Mouse (Mus musculus) ES-E14 (cell line): ENCODE measurements around the gene Ankrd39.

ENCODE experiments used
- CHD2 ChIP-seq: IDR thresholded peaks from 2 replicates; pipeline ENCODE4 v1.6.1; 2014; ENCODE audit warnings: mild to moderate bottlenecking, low read depth, low read length, inconsistent platforms
- HCFC1 ChIP-seq: IDR thresholded peaks from 2 replicates; pipeline ENCODE4 v1.6.1; 2012; ENCODE audit warnings: low read length, inconsistent platforms, borderline replicate concordance; ENCODE audit not compliant: insufficient read depth
- MAFK ChIP-seq: IDR thresholded peaks from 2 replicates; pipeline ENCODE4 v1.6.1; 2014; ENCODE audit warnings: mild to moderate bottlenecking, low read depth, low read length, inconsistent platforms; ENCODE audit not compliant: insufficient read depth
- ZC3H11A ChIP-seq: IDR thresholded peaks from 2 replicates; pipeline ENCODE4 v1.6.1; 2012; ENCODE audit warnings: low read depth, mild to moderate bottlenecking, inconsistent platforms, low read length, borderline replicate concordance
- ZNF384 ChIP-seq: IDR thresholded peaks from 2 replicates; pipeline ENCODE4 v1.6.1; 2012; ENCODE audit warnings: low read depth, low read length, inconsistent platforms

DNA sequence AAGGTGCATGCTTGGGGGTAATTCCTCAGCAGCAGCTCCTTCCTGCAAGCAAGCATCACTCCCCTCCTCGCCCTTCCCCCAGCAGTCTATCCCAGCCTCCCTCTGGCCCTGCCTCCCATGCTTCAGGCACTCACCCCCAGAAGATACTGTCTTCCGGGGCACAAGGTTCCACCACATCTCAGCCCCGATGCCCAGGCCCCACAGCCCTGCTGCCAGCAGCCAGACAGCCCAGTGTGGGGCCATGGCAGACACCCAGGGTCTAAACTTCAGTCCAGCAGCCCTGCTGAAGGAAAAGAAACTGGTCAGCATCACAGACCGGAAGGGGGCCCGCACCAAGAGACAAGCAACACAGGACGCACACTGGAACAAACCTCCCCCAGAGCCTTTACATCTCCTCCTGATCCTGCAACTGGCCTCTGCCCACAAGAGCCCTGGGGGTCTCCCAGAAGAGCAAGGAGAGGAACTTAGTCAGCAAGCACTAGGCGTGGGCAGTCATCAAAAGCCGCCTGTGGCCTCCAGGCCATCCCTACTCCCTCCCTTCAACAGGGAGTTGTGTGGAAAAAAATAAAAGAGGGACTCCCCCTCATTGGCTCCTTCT lies 8.7 kb upstream of the Ankrd39 start:
- TF ChIP-seq ZC3H11A (no peak), HCFC1 (no peak), CHD2 (no peak), MAFK (no peak), ZNF384 (no peak)
